Mouse (Mus musculus) ES-Bruce4 (cell line): ENCODE measurements around the gene Ak7.

Source experiments
- CTCF ChIP-seq: IDR thresholded peaks from one replicate; pipeline ENCODE4 v1.8.1; 2011; ENCODE audit warnings: low read depth, low read length
- EP300 ChIP-seq: IDR thresholded peaks from 2 replicates; pipeline ENCODE4 v1.6.1; 2011; ENCODE audit warnings: low read depth, low read length; ENCODE audit not compliant: insufficient read depth
- POLR2A ChIP-seq: IDR thresholded peaks from one replicate; pipeline ENCODE4 v1.8.1; 2011; ENCODE audit warnings: low read length; ENCODE audit not compliant: insufficient read depth

GRCm38 (mm10) chr12:105735226-105735888, 29.6 kb downstream of the Ak7 start:
- TF ChIP-seq CTCF (no peak), EP300 (0 out of 2 replicates have a peak, but pooled peaks have one; percentile 4), POLR2A (no peak)
